Mouse (Mus musculus) MEL (cell line): ENCODE measurements at regions not wholly inside any gene's neighbourhood (a gene's known extent, or its start where the extent isn't known, plus 50 kb on each side); places are given as distances from the start of the nearest gene placed in this dataset.

ENCODE experiments used
- DNase-seq: peaks from one replicate; pipeline ENCODE4 v3.0.0; 2011; ENCODE audit warnings: low read depth, low spot score
- H3K27ac ChIP-seq: 2 replicates; pipeline ENCODE4 v1.5.1; 2012; ENCODE audit warnings: low read depth, mild to moderate bottlenecking, control low read depth, low read length, moderate library complexity; ENCODE audit not compliant: control insufficient read depth
- H3K27me3 ChIP-seq, 2 experiments: fragments of 150-350 bp in 1 of 2; sonication (generic) in 1 of 2; 2 replicates each; pipeline ENCODE4 v1.6.1; 2012; ENCODE audit warnings: low read length in 2 of 2, mild to moderate bottlenecking in 2 of 2, improper control_type of control experiment in 1 of 2, moderate library complexity in 1 of 2; ENCODE audit not compliant: insufficient read depth in 2 of 2, control insufficient read depth in 1 of 2
- H3K36me3 ChIP-seq, 2 experiments: 2 replicates each; pipeline ENCODE4 v1.6.1; 2012 to 2014; ENCODE audit warnings: low read length in 2 of 2, improper control_type of control experiment in 1 of 2, inconsistent platforms in 1 of 2, mild to moderate bottlenecking in 1 of 2; ENCODE audit not compliant: insufficient read depth in 2 of 2, control insufficient read depth in 1 of 2
- H3K4me1 ChIP-seq, 2 experiments: fragments of 150-350 bp in 1 of 2; sonication (generic) in 1 of 2; 2 replicates each; pipeline ENCODE4 v1.6.1; 2012; ENCODE audit warnings: low read length in 2 of 2, improper control_type of control experiment in 1 of 2, mild to moderate bottlenecking in 1 of 2; ENCODE audit not compliant: insufficient read depth in 2 of 2, control insufficient read depth in 1 of 2
- H3K4me3 ChIP-seq, 2 experiments: fragments of 150-350 bp in 1 of 2; sonication (generic) in 1 of 2; 2 replicates each; pipeline ENCODE4 v1.5.1; 2012; ENCODE audit warnings: low read depth in 2 of 2, low read length in 2 of 2, mild to moderate bottlenecking in 2 of 2, moderate library complexity in 2 of 2, control low read depth in 1 of 2, improper control_type of control experiment in 1 of 2; ENCODE audit not compliant: control insufficient read depth in 1 of 2, insufficient read depth in 1 of 2
- H3K79me2 ChIP-seq: 2 replicates; pipeline ENCODE4 v1.6.1; 2012; ENCODE audit warnings: mild to moderate bottlenecking, low read length, moderate library complexity; ENCODE audit not compliant: control insufficient read depth, poor library complexity, insufficient read depth
- H3K9ac ChIP-seq: 2 replicates; pipeline ENCODE4 v1.6.1; 2012; ENCODE audit warnings: low read depth, mild to moderate bottlenecking, control low read depth, low read length, moderate library complexity; ENCODE audit not compliant: control insufficient read depth, poor library complexity, severe bottlenecking
- H3K9me3 ChIP-seq: fragments of 150-350 bp; sonication (generic); replicated peaks from 2 replicates; pipeline ENCODE4 v1.6.1; 2012; ENCODE audit warnings: mild to moderate bottlenecking, low read length, improper control_type of control experiment, moderate library complexity; ENCODE audit not compliant: insufficient read depth
- BHLHE40 ChIP-seq: IDR thresholded peaks from 2 replicates; pipeline ENCODE4 v1.6.1; 2012; ENCODE audit warnings: low read depth, mild to moderate bottlenecking, inconsistent platforms, low read length, improper control_type of control experiment, borderline replicate concordance
- CHD1 ChIP-seq: IDR thresholded peaks from 2 replicates; pipeline ENCODE4 v1.6.1; 2012; ENCODE audit warnings: low read depth, mild to moderate bottlenecking, inconsistent platforms, low read length, improper control_type of control experiment
- CHD2 ChIP-seq: IDR thresholded peaks from 2 replicates; pipeline ENCODE4 v1.6.1; 2011; ENCODE audit warnings: low read length, improper control_type of control experiment
- ELF1 ChIP-seq: IDR thresholded peaks from 2 replicates; pipeline ENCODE4 v1.6.1; 2014; ENCODE audit warnings: low read depth, mild to moderate bottlenecking, inconsistent platforms, low read length, improper control_type of control experiment, moderate library complexity
- ETS1 ChIP-seq: IDR thresholded peaks from 2 replicates; pipeline ENCODE4 v1.6.1; 2012; ENCODE audit warnings: low read depth, mild to moderate bottlenecking, inconsistent platforms, low read length, improper control_type of control experiment, moderate library complexity
- GATA1 ChIP-seq: IDR thresholded peaks from 2 replicates; pipeline ENCODE4 v1.6.1; 2011; ENCODE audit warnings: low read depth, low read length, improper control_type of control experiment
- JUND ChIP-seq: IDR thresholded peaks from 2 replicates; pipeline ENCODE4 v1.6.1; 2011; ENCODE audit warnings: low read depth, mild to moderate bottlenecking, improper control_type of control experiment, low read length
- KAT2A ChIP-seq: conservative IDR thresholded peaks from 2 replicates; pipeline ENCODE4 v1.6.1; 2012; ENCODE audit warnings: low read depth, low read length, improper control_type of control experiment, inconsistent platforms
- MAFK ChIP-seq: IDR thresholded peaks from 2 replicates; pipeline ENCODE4 v1.6.1; 2011; ENCODE audit warnings: low read depth, mild to moderate bottlenecking, low read length, improper control_type of control experiment, borderline replicate concordance
- MYB ChIP-seq: IDR thresholded peaks from 2 replicates; pipeline ENCODE4 v1.6.1; 2011; ENCODE audit warnings: mild to moderate bottlenecking, low read depth, low read length, improper control_type of control experiment
- NELFE ChIP-seq: IDR thresholded peaks from 2 replicates; pipeline ENCODE4 v1.6.1; 2011; ENCODE audit warnings: low read depth, low read length, improper control_type of control experiment
- NRF1 ChIP-seq: IDR thresholded peaks from 2 replicates; pipeline ENCODE4 v1.6.1; 2014; ENCODE audit warnings: low read depth, mild to moderate bottlenecking, inconsistent platforms, low read length, improper control_type of control experiment, moderate library complexity; ENCODE audit not compliant: poor library complexity, insufficient read depth, severe bottlenecking
- POLR2A ChIP-seq, 2 experiments: IDR thresholded peaks; 2 replicates each; pipeline ENCODE4 v1.6.1; 2011 to 2012; ENCODE audit warnings: low read length in 2 of 2, mild to moderate bottlenecking in 2 of 2, control low read depth in 1 of 2, improper control_type of control experiment in 1 of 2, low read depth in 1 of 2, moderate library complexity in 1 of 2; ENCODE audit not compliant: control insufficient read depth in 1 of 2, insufficient read depth in 1 of 2, poor library complexity in 1 of 2
- POLR2AphosphoS2 ChIP-seq: IDR thresholded peaks from 2 replicates; pipeline ENCODE4 v1.6.1; 2011; ENCODE audit warnings: low read length, improper control_type of control experiment
- POLR2AphosphoS5 ChIP-seq: IDR thresholded peaks from 2 replicates; pipeline ENCODE4 v1.6.1; 2012; ENCODE audit warnings: low read depth, borderline replicate concordance, mild to moderate bottlenecking, inconsistent platforms, low read length, moderate library complexity, mixed read lengths
- SIN3A ChIP-seq: IDR thresholded peaks from 2 replicates; pipeline ENCODE4 v1.6.1; 2012; ENCODE audit warnings: low read length, improper control_type of control experiment, inconsistent platforms
- SMC3 ChIP-seq: IDR thresholded peaks from 2 replicates; pipeline ENCODE4 v1.6.1; 2011; ENCODE audit warnings: low read depth, low read length, improper control_type of control experiment
- ZMIZ1 ChIP-seq: IDR thresholded peaks from 2 replicates; pipeline ENCODE4 v1.6.1; 2012; ENCODE audit warnings: low read depth, mild to moderate bottlenecking, inconsistent platforms, low read length, improper control_type of control experiment, moderate library complexity
- ZNF384 ChIP-seq: IDR thresholded peaks from 2 replicates; pipeline ENCODE4 v1.6.1; 2012; ENCODE audit warnings: low read depth, mild to moderate bottlenecking, inconsistent platforms, low read length, improper control_type of control experiment

- no peak overlapping the region for H3K27ac ChIP-seq
- TF ChIP-seq SMC3, result no peak
- TF ChIP-seq BHLHE40, result no peak
- no peak for TF ChIP-seq MYB
- TF ChIP-seq NRF1, result no peak
- TF ChIP-seq ZMIZ1, result no peak
- TF ChIP-seq CHD2, result no peak
- TF ChIP-seq POLR2A (IDR thresholded peaks at IDR 0.05; ENCODE audit: control insufficient read depth in 1 of 2, insufficient read depth in 1 of 2, low read depth in 1 of 2, low read length in 2 of 2, poor library complexity in 1 of 2), result no peak
- TF ChIP-seq GATA1, result no peak
- no peak for TF ChIP-seq MAFK
- TF ChIP-seq ELF1, result no peak
- no peak for TF ChIP-seq POLR2AphosphoS2
- no peak for TF ChIP-seq POLR2AphosphoS5
- no peak for TF ChIP-seq KAT2A
- TF ChIP-seq CHD1, result no peak
- TF ChIP-seq ETS1, result no peak
- no peak for TF ChIP-seq JUND
- no peak for TF ChIP-seq ZNF384
- TF ChIP-seq NELFE, result no peak
- H3K79me2 ChIP-seq, result no peaks in the 10 kb centered on the region
- H3K27me3 ChIP-seq, result no peaks in the 10 kb centered on the region; a peak in 2 of 4 replicates
- no peak for DNase-seq
- H3K9me3 ChIP-seq, result no peaks in the 10 kb centered on the region
- H3K9ac ChIP-seq, result no peak overlapping the region
- H3K36me3 ChIP-seq, result no peaks in the 10 kb centered on the region
- H3K4me1 ChIP-seq, result no peaks in the 10 kb centered on the region
- no peak overlapping the region for H3K4me3 ChIP-seq
Measured at GRCm38 (mm10) chr16:76232680-76233079, 140.9 kb downstream of the Nrip1 start.

DNA sequence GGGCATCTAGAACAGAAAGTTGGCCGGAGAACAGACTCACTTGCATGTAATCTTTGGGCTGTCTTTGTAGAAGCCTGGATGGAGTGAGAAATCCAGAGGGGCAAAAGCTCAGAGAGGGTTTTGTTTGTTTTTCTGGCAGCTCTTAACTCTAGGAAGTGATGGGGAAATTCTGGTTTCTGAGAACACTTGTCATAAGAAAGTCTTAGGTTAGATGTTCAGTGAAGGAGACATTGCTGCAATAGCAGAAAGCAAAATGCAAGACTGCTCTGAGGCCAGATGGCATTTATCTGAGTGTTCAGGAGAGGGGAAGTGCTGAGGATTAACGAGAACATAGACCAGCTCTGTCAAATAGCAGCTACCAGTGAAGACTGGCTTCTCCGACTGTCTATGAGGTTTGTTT is 141.5 kb downstream of the Nrip1 start:
- Histone ChIP-seq H3K36me3 (no peaks in the 10 kb centered on the region), H3K27ac (no peak overlapping the region), H3K79me2 (no peaks in the 10 kb centered on the region), H3K4me3 (no peak overlapping the region), H3K9me3 (no peaks in the 10 kb centered on the region), H3K27me3 (no peaks in the 10 kb centered on the region; a peak in 2 of 4 replicates), H3K9ac (no peak overlapping the region), H3K4me1 (no peaks in the 10 kb centered on the region)
- no peak for DNase-seq
- no peak for TF ChIP-seq SIN3A
